Mouse (Mus musculus) T-helper 17 cell (primary cell): ENCODE data around the gene Cyp11a1.

Source experiments
- in situ Hi-C, 2 experiments: fragments of 300-600 bp; cut with MboI, MseI; formaldehyde crosslinking; loops; 1 replicate in 1 of 2; 2 replicates in 1 of 2; pipeline ENCODE4 v1.15.1; 2025; ENCODE audit warnings: high pct_unique_total_duplicates in 2 of 2

Gene Cyp11a1

GRCm38 (mm10) chr9:57998685-57999084 is 7.5 kb upstream of the Cyp11a1 start:
- in situ Hi-C loops = loop anchor here in 1 of 2 experiments (10.0 kb wide), 1 partner anchor 234 kb away; the partner anchor contains the start of gene Clk3

GRCm38 (mm10) chr9:57999676-58000075 is 6.5 kb upstream of the Cyp11a1 start:
- in situ Hi-C loops = loop anchor here in 1 of 2 experiments (10.0 kb wide), 1 partner anchor 235 kb away; the partner anchor contains the start of gene Clk3

- in situ Hi-C loops = no loop called here
Measured at GRCm38 (mm10) chr9:58003272-58003671, 2.9 kb upstream of the Cyp11a1 start.

GRCm38 (mm10) chr9:58008336-58009014 is 2.3 kb downstream of the Cyp11a1 start:
- in situ Hi-C loops = no loop called here

DNA sequence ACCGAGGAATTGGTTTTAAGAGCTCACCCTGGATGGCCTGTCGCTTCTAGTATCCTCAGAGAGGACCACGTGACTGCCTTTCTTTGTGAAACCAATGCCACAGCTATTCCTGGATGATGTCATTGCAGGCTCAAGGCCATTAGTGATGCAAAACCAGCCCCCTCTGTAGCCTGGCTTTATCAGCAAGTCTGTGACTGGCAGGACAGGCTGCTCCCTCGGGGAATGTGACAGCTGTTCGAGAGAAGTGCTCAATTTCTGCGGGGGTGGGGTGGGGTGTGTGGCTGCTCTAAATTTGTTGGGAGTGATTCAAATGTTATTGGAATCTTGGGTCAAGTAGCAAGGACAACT is 2.8 kb downstream of the Cyp11a1 start:
- in situ Hi-C loops = no loop called here

DNA sequence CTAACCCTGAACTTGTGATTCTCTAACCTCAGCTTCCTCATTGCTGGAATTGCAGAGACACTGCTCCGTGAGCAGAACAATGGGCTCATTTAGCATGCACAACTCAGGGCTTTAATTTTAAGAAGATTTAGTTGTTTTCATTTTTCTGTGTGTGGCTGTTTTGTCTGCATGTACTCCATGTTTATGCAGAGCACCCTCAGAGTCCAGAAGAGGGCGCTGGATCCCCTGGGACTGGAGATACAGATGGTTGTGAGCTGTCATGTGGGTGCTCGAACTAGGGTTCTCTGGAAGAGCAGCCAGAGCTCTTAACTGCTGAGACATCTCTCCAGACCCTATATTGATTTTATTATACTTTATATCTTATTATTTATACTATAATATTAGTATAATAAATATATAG is 3.4 kb downstream of the Cyp11a1 start:
- in situ Hi-C loops = no loop called here

GRCm38 (mm10) chr9:58011027-58011426 is 4.8 kb downstream of the Cyp11a1 start:
- in situ Hi-C loops = no loop called here

DNA sequence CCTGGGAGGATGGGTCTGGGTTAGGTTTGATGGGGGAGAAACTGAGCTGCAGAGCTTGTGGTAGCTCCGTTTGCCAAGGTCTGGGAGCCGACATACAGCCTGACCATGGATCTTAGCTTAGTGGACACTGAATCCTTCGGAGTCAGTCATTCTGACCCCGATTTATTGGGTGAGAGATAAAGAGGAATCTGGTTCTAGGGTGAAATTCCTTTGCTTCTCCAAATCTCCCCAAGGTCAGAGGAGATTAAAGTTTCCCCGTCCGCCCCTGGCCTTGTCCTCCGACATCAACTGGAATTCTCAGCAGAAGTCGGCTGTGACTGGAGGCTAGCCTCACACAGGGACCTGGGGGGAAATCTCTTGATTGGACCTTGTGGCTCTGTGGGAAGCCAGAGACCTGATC is 5.3 kb downstream of the Cyp11a1 start:
- in situ Hi-C loops = no loop called here

DNA sequence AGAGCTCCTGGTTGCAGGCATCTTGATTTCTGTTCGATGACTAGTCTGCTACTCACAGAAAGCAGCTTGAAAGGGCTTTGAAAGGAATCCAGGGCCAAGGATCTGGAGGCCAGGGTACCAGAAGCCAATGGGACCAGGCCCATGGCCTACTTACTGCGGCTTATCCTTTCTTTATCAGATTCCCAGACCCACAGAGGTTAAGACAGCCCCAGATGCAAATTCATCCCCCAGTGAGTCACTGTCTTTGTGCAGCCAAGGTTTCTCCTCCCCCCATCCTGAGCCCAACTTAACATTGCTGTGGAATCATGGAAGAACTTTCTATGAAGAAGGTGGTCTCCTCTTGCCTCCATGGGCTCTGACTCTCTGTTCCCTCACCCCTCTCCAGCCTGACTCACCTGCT is 6.3 kb downstream of the Cyp11a1 start:
- in situ Hi-C loops = no loop called here

DNA sequence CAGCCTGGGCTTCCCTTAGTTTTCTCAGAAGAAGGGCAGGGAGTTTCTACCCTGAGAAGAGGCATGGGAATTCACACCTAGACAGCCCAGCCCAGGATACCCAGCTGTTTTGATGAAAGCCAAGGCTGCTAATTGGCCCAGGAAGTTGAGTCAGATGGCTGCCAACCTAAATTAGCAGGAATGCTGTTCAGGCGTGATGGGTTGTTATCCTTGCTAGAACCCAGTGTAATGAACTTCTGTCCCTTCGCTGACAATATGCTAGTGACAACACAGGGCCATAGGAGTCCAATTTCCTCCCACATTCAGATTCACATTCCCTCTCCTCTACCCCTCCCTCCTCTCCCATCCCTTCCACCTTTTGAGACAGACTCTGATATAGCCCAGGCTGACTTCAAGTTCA is 6.7 kb downstream of the Cyp11a1 start:
- in situ Hi-C loops = no loop called here

DNA sequence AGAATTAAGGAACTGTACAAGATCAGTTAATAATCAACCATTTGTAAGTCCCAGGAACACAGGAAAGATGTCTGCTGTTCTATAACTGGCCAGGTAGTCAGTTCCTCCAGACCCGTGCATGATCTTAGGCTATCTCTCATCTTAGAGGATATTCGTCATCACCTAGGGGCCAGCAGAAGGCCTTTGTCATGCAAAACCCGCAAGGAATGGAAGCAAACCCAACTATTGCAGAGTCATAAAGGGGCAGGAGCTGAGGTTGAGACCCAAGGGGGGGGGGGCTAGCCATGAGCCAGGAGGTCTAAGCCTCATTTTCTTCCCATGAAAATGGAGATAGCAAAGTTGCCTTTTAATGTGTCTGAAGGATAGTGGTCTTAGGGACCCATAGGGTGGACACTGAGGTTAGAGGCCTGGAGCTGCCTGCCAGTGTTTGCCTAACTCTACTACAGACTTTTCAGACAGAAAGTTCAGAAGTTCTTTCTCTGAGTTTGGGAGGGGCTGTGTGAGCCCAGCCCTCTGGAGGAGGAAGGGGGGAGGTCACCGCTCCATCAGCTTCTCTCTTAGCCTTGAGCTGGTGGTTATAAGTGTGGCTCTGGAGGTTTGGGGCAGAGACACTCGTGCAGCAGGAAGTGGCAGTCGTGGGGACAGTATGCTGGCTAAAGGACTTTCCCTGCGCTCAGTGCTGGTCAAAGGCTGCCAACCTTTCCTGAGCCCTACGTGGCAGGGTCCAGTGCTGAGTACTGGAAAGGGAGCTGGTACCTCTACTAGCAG is 8.4 kb downstream of the Cyp11a1 start:
- in situ Hi-C loops = no loop called here

DNA sequence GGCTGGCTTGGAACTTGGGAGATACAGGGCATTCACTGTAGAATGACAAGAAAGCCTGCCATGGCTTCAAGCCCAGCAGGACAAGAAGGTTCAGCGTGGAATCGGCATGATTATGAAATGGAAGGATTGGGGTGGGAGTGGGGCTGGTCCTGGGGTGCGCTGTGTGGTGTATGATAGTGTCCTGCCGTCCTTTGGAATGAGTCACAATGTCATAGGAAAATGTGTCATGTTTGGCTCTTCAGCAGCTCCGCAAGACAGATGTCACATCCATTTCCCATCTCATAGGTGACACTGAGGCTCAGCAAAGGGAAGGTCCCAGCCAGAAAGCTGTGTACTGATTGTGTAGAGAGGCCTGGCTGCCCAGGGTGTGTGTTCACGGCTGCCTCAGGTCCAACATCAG is 9.6 kb downstream of the Cyp11a1 start:
- in situ Hi-C loops = no loop called here

DNA sequence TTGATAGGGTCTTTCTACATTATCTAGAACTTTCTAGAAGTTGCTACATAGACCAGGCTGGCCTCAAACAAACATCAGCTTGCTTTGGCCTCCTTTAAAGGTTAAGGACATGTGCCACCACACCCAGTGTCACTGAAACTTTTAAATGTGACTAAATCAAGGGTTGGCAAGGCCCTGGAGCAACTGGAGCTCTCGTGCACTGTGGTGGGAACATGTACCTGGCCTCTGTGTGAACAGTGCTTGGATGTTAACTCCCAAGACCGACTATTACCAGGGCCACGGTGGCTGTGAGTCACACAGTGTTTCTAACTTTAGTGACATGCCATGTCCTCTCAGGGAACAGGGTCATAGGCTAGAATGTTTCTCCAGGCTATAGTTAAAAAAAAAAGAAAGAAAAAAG is 10.8 kb downstream of the Cyp11a1 start:
- in situ Hi-C loops = no loop called here

DNA sequence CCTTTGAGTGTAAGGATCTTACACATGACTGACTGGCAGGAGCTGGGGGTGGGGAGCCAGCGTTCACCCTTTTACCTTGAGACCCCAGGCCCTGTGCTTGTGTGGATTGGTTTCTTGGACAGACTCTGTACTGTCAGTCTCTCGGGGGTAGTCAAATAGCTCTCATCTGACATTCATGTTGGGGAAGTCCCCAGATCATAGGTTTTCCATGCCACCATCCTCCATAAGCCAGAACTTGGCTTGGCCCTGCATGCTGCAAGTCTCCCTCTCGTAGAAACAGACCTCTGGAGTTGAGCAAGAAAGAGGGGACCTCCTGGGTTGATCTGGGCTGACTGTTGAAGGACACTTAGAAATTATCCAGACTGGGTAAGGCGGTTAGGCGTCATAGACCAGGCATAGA is 12.2 kb downstream of the Cyp11a1 start:
- in situ Hi-C loops = no loop called here

DNA sequence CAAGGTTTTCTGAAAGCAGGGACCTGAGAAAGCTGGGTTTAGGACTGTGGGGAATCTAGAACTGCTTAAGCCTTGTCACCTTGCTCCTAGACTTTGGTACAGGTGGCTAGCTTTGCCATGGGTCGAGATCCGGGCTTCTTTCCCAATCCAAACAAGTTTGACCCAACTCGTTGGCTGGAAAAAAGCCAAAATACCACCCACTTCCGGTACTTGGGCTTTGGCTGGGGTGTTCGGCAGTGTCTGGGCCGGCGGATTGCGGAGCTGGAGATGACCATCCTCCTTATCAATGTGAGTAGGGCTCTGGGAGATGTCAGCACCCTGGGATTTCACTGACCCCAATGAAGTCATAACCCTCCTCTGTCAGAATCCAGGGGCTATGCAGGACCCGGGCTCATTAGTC is 19.8 kb downstream of the Cyp11a1 start:
- in situ Hi-C loops = no loop called here

- in situ Hi-C loops = no loop called here
Measured at GRCm38 (mm10) chr9:58027426-58028180, 21.4 kb downstream of the Cyp11a1 start.

GRCm38 (mm10) chr9:58028841-58029240 is 22.6 kb downstream of the Cyp11a1 start:
- in situ Hi-C loops = no loop called here

DNA sequence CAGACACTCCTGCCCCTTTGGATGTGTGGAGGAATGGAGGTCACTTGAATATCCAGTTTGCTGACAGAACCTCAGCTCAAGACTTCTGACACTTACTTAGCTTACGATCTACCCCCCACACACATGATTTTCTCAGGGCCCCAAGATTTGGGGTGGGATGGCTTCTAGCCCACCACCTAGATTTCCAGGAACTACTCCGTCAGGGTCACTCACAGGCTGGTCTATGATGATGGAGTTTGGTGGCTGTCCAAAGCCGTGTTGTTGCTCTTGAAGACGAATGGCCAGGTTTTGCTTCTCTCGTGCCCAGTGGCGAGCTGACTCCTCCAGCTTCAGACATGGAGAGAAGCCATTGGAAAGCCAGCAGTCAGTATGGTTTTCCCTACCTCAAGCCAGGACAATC is 23.4 kb downstream of the Cyp11a1 start:
- in situ Hi-C loops = no loop called here

- in situ Hi-C loops = no loop called here
Measured at GRCm38 (mm10) chr9:58031895-58032294, 25.7 kb downstream of the Cyp11a1 start.

DNA sequence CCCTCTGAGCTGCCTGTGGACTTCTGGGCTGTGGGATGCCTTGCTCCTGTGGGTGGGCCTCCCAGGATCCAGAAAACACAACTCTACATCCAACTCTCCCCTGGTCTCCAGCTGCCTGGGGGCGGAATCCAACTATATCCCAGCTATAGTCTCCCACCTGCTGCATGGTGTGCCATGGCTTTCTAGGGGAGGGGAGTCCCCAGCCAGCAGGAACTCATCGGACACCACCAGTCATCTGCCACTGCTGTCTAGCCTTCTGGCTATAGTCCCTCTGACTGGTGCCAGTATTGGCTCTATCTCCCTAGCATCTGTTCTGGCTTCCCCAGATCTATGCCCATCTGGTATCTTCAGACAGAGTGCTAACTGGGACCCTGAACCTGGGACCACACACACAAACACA is 29.3 kb downstream of the Cyp11a1 start:
- in situ Hi-C loops = loop anchor here (5.0 kb wide), 3 partner anchors 107 to 167 kb away; partner anchors contain the start of genes Islr (in 1 of the 2) and Islr2 (in 1 of the 2)

DNA sequence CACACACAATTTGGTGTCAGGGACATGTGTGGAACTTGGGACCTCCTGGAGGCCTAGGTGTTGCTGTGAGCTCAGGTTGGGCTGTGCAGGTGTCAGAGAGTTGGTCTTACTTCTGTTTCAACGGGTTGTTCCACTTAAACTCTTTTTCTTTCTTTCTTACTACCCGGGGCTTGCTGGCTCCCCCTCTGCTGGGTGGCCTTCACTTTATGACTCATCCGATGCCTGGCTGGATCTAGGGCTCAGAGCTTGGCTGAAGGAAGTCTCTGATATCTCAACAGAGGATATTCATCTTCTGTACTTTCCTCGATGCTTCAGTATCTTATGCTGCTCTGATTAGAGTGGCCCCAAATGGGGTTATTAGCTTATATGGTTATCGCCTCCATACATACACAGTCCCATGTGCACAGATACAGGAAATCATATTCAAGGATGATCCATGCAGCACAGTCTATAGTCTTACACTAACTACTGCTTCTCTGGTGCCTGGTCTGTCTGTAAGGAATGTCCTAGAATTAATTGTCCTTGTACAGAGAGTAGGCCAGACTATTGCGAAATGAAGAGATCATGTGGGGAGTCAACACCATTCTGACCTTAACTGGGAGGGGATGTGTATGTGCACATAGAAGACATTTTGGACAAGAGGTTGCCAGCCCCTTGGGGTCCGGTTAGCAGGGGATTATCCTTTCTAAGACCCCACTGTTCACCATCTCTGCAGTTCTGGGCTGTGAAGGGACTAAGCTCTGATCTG is 29.9 kb downstream of the Cyp11a1 start:
- in situ Hi-C loops = loop anchor here (5.0 kb wide), 3 partner anchors 106 to 166 kb away; partner anchors contain the start of genes Islr (in 1 of the 2) and Islr2 (in 1 of the 2)
